Mouse (Mus musculus): Measurements from ENCODE around the gene Mfap4. TPM values are rescaled to one million over a fixed set of nuclear protein-coding genes. Genes with fewer than 3 reads are reported as not detected.
A peak's percentile ranks its signal among the peaks of the same experiment; 100 is the strongest.

Gene Mfap4
- polyA plus RNA-seq, 1 experiment from 2014 or later, result 47.4 TPM

- Histone ChIP-seq H3K36me3 (ENCODE audit: control insufficient read depth, insufficient read depth) (peaks cover 34% of the 10 kb centered on the region), H3K4me2 (ENCODE audit: low read length) (no peak overlapping the region)
- ATAC-seq, result no peak
Measured at GRCm38 (mm10) chr11:61487936-61488335, 2.7 kb downstream of the Mfap4 start.

GRCm38 (mm10) chr11:61489085-61489484, 3.9 kb downstream of the Mfap4 start:
- H3K4me1 ChIP-seq (replicated peaks; ENCODE audit: control insufficient read depth, insufficient read depth, low read length), result peaks cover 73% of the 10 kb centered on the region
- H3K36me3 ChIP-seq (ENCODE audit: control insufficient read depth, insufficient read depth), result peaks cover 34% of the 10 kb centered on the region
- ATAC-seq, result no peak
- no peaks in the 10 kb centered on the region for H3K27me3 ChIP-seq (replicated peaks; ENCODE audit: control insufficient read depth, insufficient read depth, low read length)
- H3K4me3 ChIP-seq (replicated peaks; ENCODE audit: low read length), result no peak overlapping the region
- no peaks in the 10 kb centered on the region for H3K9me3 ChIP-seq (ENCODE audit: control insufficient read depth, low read length)
- H3K4me2 ChIP-seq (ENCODE audit: low read length), result no peak overlapping the region
- 94% methylated on average over 2 of the region's 2 CpGs for WGBS
- H3K9ac ChIP-seq (replicated peaks; ENCODE audit: low read depth, low read length), result no peak overlapping the region
- H3K27ac ChIP-seq (ENCODE audit: low read length), result peak overlapping the region; percentile 24; the same call in 1 of the 2 replicates

More at GRCm38 (mm10) chr11:61487936-61488335, 2.7 kb downstream of the Mfap4 start:
- Histone ChIP-seq H3K27me3 (replicated peaks; ENCODE audit: control insufficient read depth, insufficient read depth, low read length) (no peaks in the 10 kb centered on the region), H3K4me1 (replicated peaks; ENCODE audit: control insufficient read depth, insufficient read depth, low read length) (peaks cover 74% of the 10 kb centered on the region), H3K9me3 (ENCODE audit: control insufficient read depth, low read length) (no peaks in the 10 kb centered on the region), H3K9ac (replicated peaks; ENCODE audit: low read depth, low read length) (no peak overlapping the region), H3K4me3 (replicated peaks; ENCODE audit: low read length) (no peak overlapping the region), H3K27ac (ENCODE audit: low read length) (peak overlapping the region; percentile 53; the same call in 1 of the 2 replicates)
- 87% methylated on average over 7 of the region's 7 CpGs for WGBS

DNA sequence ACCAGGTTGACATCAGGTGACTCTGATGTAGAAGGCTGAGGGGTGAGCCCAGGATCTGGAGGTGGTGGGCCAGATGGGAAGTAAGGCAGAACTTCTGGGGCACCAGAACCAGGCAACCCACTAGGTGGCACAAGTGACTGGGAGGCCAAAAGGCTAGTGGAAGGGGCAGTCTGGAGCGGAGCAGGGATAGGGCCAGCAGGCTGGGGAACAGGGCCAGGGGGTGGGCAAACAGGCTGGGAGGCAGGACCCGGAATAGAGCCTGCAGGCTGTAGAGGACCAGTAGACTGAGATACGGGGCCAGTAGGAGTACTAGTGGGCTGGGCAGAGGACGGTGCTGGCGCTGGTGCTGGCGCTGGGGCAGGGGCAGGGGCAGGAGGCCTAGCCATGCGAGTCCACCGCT, 4.6 kb downstream of the Mfap4 start:
- no peak for ATAC-seq
- Histone ChIP-seq H3K4me3 (replicated peaks; ENCODE audit: low read length) (no peak overlapping the region), H3K4me1 (replicated peaks; ENCODE audit: control insufficient read depth, insufficient read depth, low read length) (peaks cover 65% of the 10 kb centered on the region), H3K36me3 (ENCODE audit: control insufficient read depth, insufficient read depth) (peaks cover 34% of the 10 kb centered on the region), H3K4me2 (ENCODE audit: low read length) (no peak overlapping the region), H3K9ac (replicated peaks; ENCODE audit: low read depth, low read length) (no peak overlapping the region; the same call in 1 of the 2 replicates), H3K27ac (ENCODE audit: low read length) (no peak overlapping the region), H3K9me3 (ENCODE audit: control insufficient read depth, low read length) (no peaks in the 10 kb centered on the region), H3K27me3 (replicated peaks; ENCODE audit: control insufficient read depth, insufficient read depth, low read length) (no peaks in the 10 kb centered on the region)
- WGBS, result 90% methylated on average over 8 of the region's 8 CpGs

DNA sequence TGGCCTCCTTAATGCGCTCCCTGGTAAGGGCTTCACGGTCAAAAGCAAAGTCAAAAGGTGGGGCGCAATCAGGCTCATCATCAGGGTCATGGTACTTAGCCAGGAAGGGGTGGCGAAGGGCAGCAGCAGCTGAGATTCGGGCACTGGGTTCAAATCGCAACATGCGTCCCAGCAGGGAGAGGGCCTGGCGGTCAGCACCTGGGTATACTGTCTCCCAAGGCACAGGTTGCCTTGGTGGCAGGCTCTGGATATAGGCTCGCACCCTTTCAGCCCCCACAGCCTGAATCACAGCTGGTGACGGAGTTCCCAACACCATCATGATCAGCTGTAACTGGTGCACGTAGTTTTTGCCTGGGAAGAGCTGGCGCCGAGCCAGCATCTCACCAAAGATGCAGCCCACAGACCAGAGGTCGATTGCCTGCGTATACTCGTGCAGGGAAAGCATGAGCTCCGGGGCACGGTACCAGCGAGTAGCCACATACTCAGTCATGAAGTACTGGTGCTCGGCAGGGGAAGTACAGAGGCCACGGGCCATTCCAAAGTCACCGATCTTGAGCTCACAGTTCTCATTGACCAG, 5.8 kb downstream of the Mfap4 start:
- 88% methylated on average over 22 of the region's 22 CpGs for WGBS
- H3K4me1 ChIP-seq (replicated peaks; ENCODE audit: control insufficient read depth, insufficient read depth, low read length), result peaks cover 56% of the 10 kb centered on the region

DNA sequence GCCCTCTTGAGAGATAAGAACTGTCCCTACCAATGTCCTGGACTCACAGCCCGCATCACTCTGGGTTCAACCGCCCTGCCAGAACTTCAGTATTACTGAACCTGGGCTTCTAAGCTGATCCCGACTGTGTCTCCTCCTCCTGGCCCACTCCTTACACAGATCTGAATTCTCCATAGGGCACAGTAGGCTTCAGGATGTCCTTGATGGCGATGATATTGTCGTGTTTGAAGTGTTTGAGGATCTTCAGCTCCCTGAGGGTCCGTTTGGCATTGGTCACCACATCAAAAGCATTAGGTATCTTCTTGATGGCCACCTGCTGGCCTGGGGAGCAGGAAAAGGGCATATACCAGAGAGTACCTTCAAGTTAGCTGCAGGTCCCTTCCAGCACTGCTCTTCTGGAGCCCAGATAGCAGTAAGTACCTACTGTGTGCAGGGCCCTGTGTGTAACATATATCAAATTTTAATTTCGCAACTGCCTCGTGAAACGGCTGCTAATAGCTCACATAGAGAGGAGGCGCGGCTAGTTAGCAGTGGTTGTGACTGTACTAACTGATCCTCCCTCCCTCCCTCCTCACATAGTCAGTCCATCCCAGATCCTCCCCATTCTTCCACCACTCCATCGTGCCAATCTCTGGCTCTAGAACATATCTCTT, 7.6 kb downstream of the Mfap4 start:
- Histone ChIP-seq H3K27me3 (replicated peaks; ENCODE audit: control insufficient read depth, insufficient read depth, low read length) (no peaks in the 10 kb centered on the region), H3K4me1 (replicated peaks; ENCODE audit: control insufficient read depth, insufficient read depth, low read length) (peaks cover 41% of the 10 kb centered on the region), H3K4me3 (replicated peaks; ENCODE audit: low read length) (peak overlapping the region; percentile 57), H3K4me2 (ENCODE audit: low read length) (peak overlapping the region; percentile 89), H3K36me3 (ENCODE audit: control insufficient read depth, insufficient read depth) (peaks cover 34% of the 10 kb centered on the region), H3K9ac (replicated peaks; ENCODE audit: low read depth, low read length) (peak overlapping the region; percentile 91), H3K27ac (ENCODE audit: low read length) (peak overlapping the region; percentile 92; the same call in 1 of the 2 replicates), H3K9me3 (ENCODE audit: control insufficient read depth, low read length) (no peaks in the 10 kb centered on the region)
- WGBS, result 73% methylated on average over 12 of the region's 12 CpGs
- no peak for ATAC-seq

More for the DNA sequence above, 5.8 kb downstream of the Mfap4 start:
- no peak overlapping the region for H3K27ac ChIP-seq (ENCODE audit: low read length)
- no peak for ATAC-seq
- H3K4me2 ChIP-seq (ENCODE audit: low read length), result no peak overlapping the region
- no peaks in the 10 kb centered on the region for H3K9me3 ChIP-seq (ENCODE audit: control insufficient read depth, low read length)
- H3K36me3 ChIP-seq (ENCODE audit: control insufficient read depth, insufficient read depth), result peaks cover 34% of the 10 kb centered on the region
- no peaks in the 10 kb centered on the region for H3K27me3 ChIP-seq (replicated peaks; ENCODE audit: control insufficient read depth, insufficient read depth, low read length)
- no peak overlapping the region for H3K9ac ChIP-seq (replicated peaks; ENCODE audit: low read depth, low read length)
- no peak overlapping the region for H3K4me3 ChIP-seq (replicated peaks; ENCODE audit: low read length)

DNA sequence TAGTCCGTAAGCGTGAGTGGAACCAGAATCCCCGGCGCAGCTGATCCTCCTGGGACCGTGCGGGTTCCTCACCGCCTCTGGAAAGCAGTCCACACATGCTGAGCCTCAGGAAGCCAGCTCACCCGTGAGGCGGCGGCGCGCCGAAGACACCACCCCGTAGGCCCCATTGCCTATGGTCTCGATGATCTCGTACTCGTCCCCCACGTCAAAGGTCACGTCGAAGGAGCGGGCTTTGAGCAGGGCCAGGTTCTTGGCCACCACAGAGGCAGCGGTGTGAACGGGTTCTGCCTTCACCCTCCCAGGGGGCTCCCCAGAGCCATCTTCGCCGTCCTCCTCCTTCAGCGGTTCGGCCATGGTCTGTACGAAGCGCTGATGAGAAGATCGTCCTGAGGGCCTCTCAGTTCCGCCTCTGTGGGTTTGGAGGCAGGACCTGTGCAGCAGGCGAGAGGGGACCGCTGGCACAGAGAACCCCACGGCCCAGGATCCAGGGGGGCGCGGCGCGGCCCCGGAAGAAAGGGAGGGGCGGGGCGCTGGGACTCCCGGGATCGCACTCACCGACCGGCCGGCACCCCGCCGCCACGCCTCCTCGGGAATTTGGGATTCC, 8.4 kb downstream of the Mfap4 start:
- H3K4me3 ChIP-seq (replicated peaks; ENCODE audit: low read length), result peak overlapping the region; percentile 57
- no peaks in the 10 kb centered on the region for H3K27me3 ChIP-seq (replicated peaks; ENCODE audit: control insufficient read depth, insufficient read depth, low read length)
- peaks cover 34% of the 10 kb centered on the region for H3K4me1 ChIP-seq (replicated peaks; ENCODE audit: control insufficient read depth, insufficient read depth, low read length)
- WGBS, result under 1% methylated on average over 33 of the region's 50 CpGs
- H3K27ac ChIP-seq (ENCODE audit: low read length), result peak overlapping the region; percentile 92
- peak; percentile 57 for ATAC-seq
- H3K9ac ChIP-seq (replicated peaks; ENCODE audit: low read depth, low read length), result peak overlapping the region; percentile 91
- peak overlapping the region; percentile 89 for H3K4me2 ChIP-seq (ENCODE audit: low read length)
- H3K36me3 ChIP-seq (ENCODE audit: control insufficient read depth, insufficient read depth), result peaks cover 28% of the 10 kb centered on the region
- no peaks in the 10 kb centered on the region for H3K9me3 ChIP-seq (ENCODE audit: control insufficient read depth, low read length)

GRCm38 (mm10) chr11:61494129-61494997, 9.1 kb downstream of the Mfap4 start, which contains the start of gene Mapk7:
Gene Mapk7, minus strand, starts transcription at chr11:61494406.
- Histone ChIP-seq H3K9ac (replicated peaks; ENCODE audit: low read depth, low read length) (peak within 1 kb of the TSS; percentile 91), H3K4me1 (replicated peaks; ENCODE audit: control insufficient read depth, insufficient read depth, low read length) (peaks cover 26% of the 10 kb centered on the region), H3K9me3 (ENCODE audit: control insufficient read depth, low read length) (no peaks in the 10 kb centered on the region), H3K27ac (ENCODE audit: low read length) (peak within 1 kb of the TSS; percentile 92), H3K4me3 (replicated peaks; ENCODE audit: low read length) (peak within 1 kb of the TSS; percentile 57), H3K27me3 (replicated peaks; ENCODE audit: control insufficient read depth, insufficient read depth, low read length) (no peaks in the 10 kb centered on the region), H3K36me3 (ENCODE audit: control insufficient read depth, insufficient read depth) (peaks cover 22% of the 10 kb centered on the region), H3K4me2 (ENCODE audit: low read length) (peak within 1 kb of the TSS; percentile 89)
- ATAC-seq, result peak; percentile 98
- WGBS, result under 1% methylated on average over 60 of the region's 62 CpGs

DNA sequence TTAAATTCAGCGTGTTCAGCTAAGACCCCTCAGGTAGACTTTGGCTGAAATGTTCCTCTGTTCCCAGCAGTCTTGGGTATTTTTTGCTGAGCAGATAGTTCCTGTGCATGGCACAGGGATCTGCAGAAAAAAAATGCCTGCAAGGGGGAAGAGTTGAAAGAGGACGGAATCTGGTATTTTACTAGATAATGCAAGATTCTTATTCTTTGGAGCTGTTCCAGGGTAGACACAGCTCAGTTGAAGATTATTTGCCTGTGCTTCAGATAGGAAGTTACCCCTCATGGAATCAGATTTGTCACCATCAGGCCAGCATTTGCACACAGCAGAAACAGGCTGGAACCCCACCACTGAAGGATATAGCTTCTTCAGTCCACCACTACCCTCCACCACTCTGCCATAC, 10.3 kb downstream of the Mfap4 start:
- no peaks in the 10 kb centered on the region for H3K9me3 ChIP-seq (ENCODE audit: control insufficient read depth, low read length)
- H3K4me1 ChIP-seq (replicated peaks; ENCODE audit: control insufficient read depth, insufficient read depth, low read length), result peaks cover 25% of the 10 kb centered on the region
- 90% methylated on average over 2 of the region's 2 CpGs for WGBS

GRCm38 (mm10) chr11:61497490-61497889, 12.3 kb downstream of the Mfap4 start:
- Histone ChIP-seq H3K9me3 (ENCODE audit: control insufficient read depth, low read length) (no peaks in the 10 kb centered on the region), H3K4me3 (replicated peaks; ENCODE audit: low read length) (no peak overlapping the region), H3K9ac (replicated peaks; ENCODE audit: low read depth, low read length) (no peak overlapping the region), H3K27ac (ENCODE audit: low read length) (no peak overlapping the region), H3K27me3 (replicated peaks; ENCODE audit: control insufficient read depth, insufficient read depth, low read length) (no peaks in the 10 kb centered on the region), H3K4me1 (replicated peaks; ENCODE audit: control insufficient read depth, insufficient read depth, low read length) (peaks cover 12% of the 10 kb centered on the region), H3K4me2 (ENCODE audit: low read length) (no peak overlapping the region), H3K36me3 (ENCODE audit: control insufficient read depth, insufficient read depth) (no peaks in the 10 kb centered on the region)
- 78% methylated on average over 1 of the region's 1 CpGs for WGBS
- no peak for ATAC-seq

More for the DNA sequence above, 10.3 kb downstream of the Mfap4 start:
- Histone ChIP-seq H3K27ac (ENCODE audit: low read length) (no peak overlapping the region), H3K27me3 (replicated peaks; ENCODE audit: control insufficient read depth, insufficient read depth, low read length) (no peaks in the 10 kb centered on the region), H3K9ac (replicated peaks; ENCODE audit: low read depth, low read length) (no peak overlapping the region), H3K4me2 (ENCODE audit: low read length) (no peak overlapping the region), H3K4me3 (replicated peaks; ENCODE audit: low read length) (no peak overlapping the region), H3K36me3 (ENCODE audit: control insufficient read depth, insufficient read depth) (peaks cover 15% of the 10 kb centered on the region)
- ATAC-seq, result no peak

All from forebrain, embryonic 16.5 days (tissue).